Mouse (Mus musculus): ENCODE results near the gene Capns2. TPM values are rescaled to one million over a fixed set of nuclear protein-coding genes. Genes with fewer than 3 reads are reported as not detected.

The Capns2 gene
- total RNA-seq, 1 experiment = 0.67 TPM

GRCm38 (mm10) chr8:92893870-92894269 is 7.3 kb upstream of the Capns2 start:
- no peak for DNase-seq (ENCODE audit: low read depth, low spot score)

GRCm38 (mm10) chr8:92895053-92895452 is 6.2 kb upstream of the Capns2 start:
- H3K27ac ChIP-seq (ENCODE audit: insufficient read depth, low read depth, low read length, poor library complexity, severe bottlenecking) = no peak overlapping the region
- in situ Hi-C loops (cut with MboI; ENCODE audit: low sequenced_read_pairs in 2 of 2, unreplicated experiment in 2 of 2) = no loop called here
- DNase-seq (ENCODE audit: low read depth, low spot score) = no peak
- no peaks in the 10 kb centered on the region for H3K9me3 ChIP-seq (ENCODE audit: control insufficient read depth, insufficient read depth, low read depth, low read length)
- no peaks in the 10 kb centered on the region for H3K36me3 ChIP-seq (ENCODE audit: control insufficient read depth, insufficient read depth, low read length, poor library complexity, severe bottlenecking)
- H3K4me3 ChIP-seq (ENCODE audit: insufficient read depth in 1 of 2, low read depth in 1 of 2, low read length in 2 of 2, poor library complexity in 1 of 2, severe bottlenecking in 1 of 2) = no peak overlapping the region
- no peaks in the 10 kb centered on the region for H3K4me1 ChIP-seq (ENCODE audit: control insufficient read depth in 2 of 2, insufficient read depth in 2 of 2, low read length in 2 of 2, poor library complexity in 1 of 2)
- H3K9ac ChIP-seq (ENCODE audit: insufficient read depth, low read depth, low read length, poor library complexity, severe bottlenecking) = no peak overlapping the region
- no peak for TF ChIP-seq ZNF384 (IDR thresholded peaks at IDR 0.05; ENCODE audit: low read depth, low read length)
- TF ChIP-seq CHD2 (IDR thresholded peaks at IDR 0.05; ENCODE audit: low read depth, low read length) = no peak
- no peak for TF ChIP-seq HCFC1 (IDR thresholded peaks at IDR 0.05; ENCODE audit: borderline replicate concordance, insufficient read depth, low read length)
- no peak for TF ChIP-seq ZC3H11A (IDR thresholded peaks at IDR 0.05; ENCODE audit: borderline replicate concordance, low read depth, low read length)
- TF ChIP-seq MAFK (IDR thresholded peaks at IDR 0.05; ENCODE audit: insufficient read depth, low read depth, low read length) = no peak

More at GRCm38 (mm10) chr8:92893870-92894269, 7.3 kb upstream of the Capns2 start:
- TF ChIP-seq MAFK (IDR thresholded peaks at IDR 0.05; ENCODE audit: insufficient read depth, low read depth, low read length) = no peak
- no peak for TF ChIP-seq ZC3H11A (IDR thresholded peaks at IDR 0.05; ENCODE audit: borderline replicate concordance, low read depth, low read length)
- no peak for TF ChIP-seq ZNF384 (IDR thresholded peaks at IDR 0.05; ENCODE audit: low read depth, low read length)
- no peak for TF ChIP-seq HCFC1 (IDR thresholded peaks at IDR 0.05; ENCODE audit: borderline replicate concordance, insufficient read depth, low read length)
- TF ChIP-seq CHD2 (IDR thresholded peaks at IDR 0.05; ENCODE audit: low read depth, low read length) = no peak
- Histone ChIP-seq H3K4me3 (ENCODE audit: insufficient read depth in 1 of 2, low read depth in 1 of 2, low read length in 2 of 2, poor library complexity in 1 of 2, severe bottlenecking in 1 of 2) (no peak overlapping the region), H3K36me3 (ENCODE audit: control insufficient read depth, insufficient read depth, low read length, poor library complexity, severe bottlenecking) (no peaks in the 10 kb centered on the region; the same call in 1 of the 2 replicates), H3K9me3 (ENCODE audit: control insufficient read depth, insufficient read depth, low read depth, low read length) (no peaks in the 10 kb centered on the region), H3K9ac (ENCODE audit: insufficient read depth, low read depth, low read length, poor library complexity, severe bottlenecking) (no peak overlapping the region), H3K27ac (ENCODE audit: insufficient read depth, low read depth, low read length, poor library complexity, severe bottlenecking) (no peak overlapping the region), H3K4me1 (ENCODE audit: control insufficient read depth in 2 of 2, insufficient read depth in 2 of 2, low read length in 2 of 2, poor library complexity in 1 of 2) (no peaks in the 10 kb centered on the region)
- in situ Hi-C loops (cut with MboI; ENCODE audit: low sequenced_read_pairs in 2 of 2, unreplicated experiment in 2 of 2) = no loop called here

GRCm38 (mm10) chr8:92896056-92896455 is 5.2 kb upstream of the Capns2 start:
- Histone ChIP-seq H3K36me3 (ENCODE audit: control insufficient read depth, insufficient read depth, low read length, poor library complexity, severe bottlenecking) (no peaks in the 10 kb centered on the region), H3K27ac (ENCODE audit: insufficient read depth, low read depth, low read length, poor library complexity, severe bottlenecking) (no peak overlapping the region), H3K9ac (ENCODE audit: insufficient read depth, low read depth, low read length, poor library complexity, severe bottlenecking) (no peak overlapping the region), H3K9me3 (ENCODE audit: control insufficient read depth, insufficient read depth, low read depth, low read length) (no peaks in the 10 kb centered on the region), H3K4me1 (ENCODE audit: control insufficient read depth in 2 of 2, insufficient read depth in 2 of 2, low read length in 2 of 2, poor library complexity in 1 of 2) (no peaks in the 10 kb centered on the region), H3K4me3 (ENCODE audit: insufficient read depth in 1 of 2, low read depth in 1 of 2, low read length in 2 of 2, poor library complexity in 1 of 2, severe bottlenecking in 1 of 2) (no peak overlapping the region)
- in situ Hi-C loops (cut with MboI; ENCODE audit: low sequenced_read_pairs in 2 of 2, unreplicated experiment in 2 of 2) = no loop called here
- TF ChIP-seq HCFC1 (IDR thresholded peaks at IDR 0.05; ENCODE audit: borderline replicate concordance, insufficient read depth, low read length) (no peak), CHD2 (IDR thresholded peaks at IDR 0.05; ENCODE audit: low read depth, low read length) (no peak), ZC3H11A (IDR thresholded peaks at IDR 0.05; ENCODE audit: borderline replicate concordance, low read depth, low read length) (no peak), ZNF384 (IDR thresholded peaks at IDR 0.05; ENCODE audit: low read depth, low read length) (no peak), MAFK (IDR thresholded peaks at IDR 0.05; ENCODE audit: insufficient read depth, low read depth, low read length) (no peak)
- DNase-seq (ENCODE audit: low read depth, low spot score) = no peak

- no peak for DNase-seq (ENCODE audit: low read depth, low spot score)
- Histone ChIP-seq H3K36me3 (ENCODE audit: control insufficient read depth, insufficient read depth, low read length, poor library complexity, severe bottlenecking) (no peaks in the 10 kb centered on the region), H3K4me3 (ENCODE audit: insufficient read depth in 1 of 2, low read depth in 1 of 2, low read length in 2 of 2, poor library complexity in 1 of 2, severe bottlenecking in 1 of 2) (no peak overlapping the region), H3K4me1 (ENCODE audit: control insufficient read depth in 2 of 2, insufficient read depth in 2 of 2, low read length in 2 of 2, poor library complexity in 1 of 2) (no peaks in the 10 kb centered on the region), H3K9ac (ENCODE audit: insufficient read depth, low read depth, low read length, poor library complexity, severe bottlenecking) (no peak overlapping the region), H3K27ac (ENCODE audit: insufficient read depth, low read depth, low read length, poor library complexity, severe bottlenecking) (no peak overlapping the region), H3K9me3 (ENCODE audit: control insufficient read depth, insufficient read depth, low read depth, low read length) (no peaks in the 10 kb centered on the region)
- no peak for TF ChIP-seq ZNF384 (IDR thresholded peaks at IDR 0.05; ENCODE audit: low read depth, low read length)
- TF ChIP-seq MAFK (IDR thresholded peaks at IDR 0.05; ENCODE audit: insufficient read depth, low read depth, low read length) = no peak
- no peak for TF ChIP-seq CHD2 (IDR thresholded peaks at IDR 0.05; ENCODE audit: low read depth, low read length)
- TF ChIP-seq HCFC1 (IDR thresholded peaks at IDR 0.05; ENCODE audit: borderline replicate concordance, insufficient read depth, low read length) = no peak
- no peak for TF ChIP-seq ZC3H11A (IDR thresholded peaks at IDR 0.05; ENCODE audit: borderline replicate concordance, low read depth, low read length)
- in situ Hi-C loops (cut with MboI; ENCODE audit: low sequenced_read_pairs in 2 of 2, unreplicated experiment in 2 of 2) = no loop called here
Observed at GRCm38 (mm10) chr8:92896611-92897010, 4.6 kb upstream of the Capns2 start.

GRCm38 (mm10) chr8:92897794-92898193 is 3.4 kb upstream of the Capns2 start:
- Histone ChIP-seq H3K4me1 (ENCODE audit: control insufficient read depth in 2 of 2, insufficient read depth in 2 of 2, low read length in 2 of 2, poor library complexity in 1 of 2) (no peaks in the 10 kb centered on the region), H3K27ac (ENCODE audit: insufficient read depth, low read depth, low read length, poor library complexity, severe bottlenecking) (no peak overlapping the region), H3K9me3 (ENCODE audit: control insufficient read depth, insufficient read depth, low read depth, low read length) (no peaks in the 10 kb centered on the region), H3K9ac (ENCODE audit: insufficient read depth, low read depth, low read length, poor library complexity, severe bottlenecking) (no peak overlapping the region), H3K4me3 (ENCODE audit: insufficient read depth in 1 of 2, low read depth in 1 of 2, low read length in 2 of 2, poor library complexity in 1 of 2, severe bottlenecking in 1 of 2) (no peak overlapping the region), H3K36me3 (ENCODE audit: control insufficient read depth, insufficient read depth, low read length, poor library complexity, severe bottlenecking) (no peaks in the 10 kb centered on the region)
- TF ChIP-seq ZC3H11A (IDR thresholded peaks at IDR 0.05; ENCODE audit: borderline replicate concordance, low read depth, low read length) (no peak), HCFC1 (IDR thresholded peaks at IDR 0.05; ENCODE audit: borderline replicate concordance, insufficient read depth, low read length) (no peak), MAFK (IDR thresholded peaks at IDR 0.05; ENCODE audit: insufficient read depth, low read depth, low read length) (no peak), ZNF384 (IDR thresholded peaks at IDR 0.05; ENCODE audit: low read depth, low read length) (no peak), CHD2 (IDR thresholded peaks at IDR 0.05; ENCODE audit: low read depth, low read length) (no peak)
- DNase-seq (ENCODE audit: low read depth, low spot score) = no peak
- in situ Hi-C loops (cut with MboI; ENCODE audit: low sequenced_read_pairs in 2 of 2, unreplicated experiment in 2 of 2) = no loop called here

Data from ES-E14 (cell line).